Mouse (Mus musculus) CH12.LX (cell line): ENCODE measurements around the gene Cdk5. TPM values are rescaled to one million over a fixed set of nuclear protein-coding genes. Genes with fewer than 3 reads are reported as not detected.

ENCODE experiments used
- DNase-seq: peaks from one replicate; pipeline ENCODE4 v3.0.0-alpha.2; 2013; ENCODE audit errors: extremely low read depth
- H3K27ac ChIP-seq: 2 replicates; pipeline ENCODE4 v1.5.1; 2012; ENCODE audit warnings: low read depth, mild to moderate bottlenecking, control low read depth, moderate library complexity; ENCODE audit not compliant: insufficient read depth
- H3K27me3 ChIP-seq: replicated peaks from 2 replicates; pipeline ENCODE3; 2012; ENCODE audit warnings: inconsistent platforms
- H3K36me3 ChIP-seq, 2 experiments: replicated peaks in 1 of 2; 2 replicates each; pipeline versions ENCODE3 to v1.6.1; 2012; ENCODE audit warnings: inconsistent platforms in 1 of 2, low read length in 1 of 2, mild to moderate bottlenecking in 1 of 2, mixed read lengths in 1 of 2, moderate library complexity in 1 of 2; ENCODE audit not compliant: control insufficient read depth in 1 of 2, insufficient read depth in 1 of 2
- H3K4me1 ChIP-seq, 2 experiments: 2 replicates each; pipeline ENCODE4 v1.6.1; 2012; ENCODE audit warnings: inconsistent platforms in 1 of 2, moderate library complexity in 1 of 2; ENCODE audit not compliant: insufficient read depth in 2 of 2, control insufficient read depth in 1 of 2
- H3K4me2 ChIP-seq: 2 replicates; pipeline ENCODE4 v1.6.1; 2012; ENCODE audit warnings: low read depth, mild to moderate bottlenecking, control low read depth; ENCODE audit not compliant: poor library complexity, insufficient read depth, severe bottlenecking
- H3K4me3 ChIP-seq, 3 experiments: fragments of 150-350 bp in 1 of 3; sonication (generic) in 1 of 3; replicated peaks in 1 of 3; 2 replicates each; pipeline versions ENCODE3 to v1.5.1; 2011 to 2012; ENCODE audit warnings: low read depth in 2 of 3, low read length in 2 of 3, mild to moderate bottlenecking in 2 of 3, moderate library complexity in 2 of 3, control low read depth in 1 of 3, improper control_type of control experiment in 1 of 3, inconsistent platforms in 1 of 3, mixed read lengths in 1 of 3; ENCODE audit not compliant: poor library complexity in 1 of 3
- H3K79me2 ChIP-seq: replicated peaks from 2 replicates; pipeline ENCODE4 v1.6.1; 2012; ENCODE audit warnings: mild to moderate bottlenecking, moderate library complexity; ENCODE audit not compliant: control insufficient read depth, poor library complexity, insufficient read depth, severe bottlenecking; ENCODE audit errors: extremely low read depth
- H3K9ac ChIP-seq: 2 replicates; pipeline ENCODE4 v1.6.1; 2012; ENCODE audit warnings: low read depth, mild to moderate bottlenecking, control low read depth, moderate library complexity; ENCODE audit not compliant: insufficient read depth
- H3K9me3 ChIP-seq: replicated peaks from 2 replicates; pipeline ENCODE3; 2012; ENCODE audit warnings: low read length, inconsistent platforms, mixed read lengths
- BHLHE40 ChIP-seq: IDR thresholded peaks from 2 replicates; pipeline ENCODE4 v1.6.1; 2011; ENCODE audit warnings: mild to moderate bottlenecking, low read depth, low read length, improper control_type of control experiment
- CHD2 ChIP-seq: IDR thresholded peaks from 2 replicates; pipeline ENCODE4 v1.6.1; 2011; ENCODE audit warnings: low read length, improper control_type of control experiment
- CTCF ChIP-seq, 2 experiments: IDR thresholded peaks in 1 of 2; conservative IDR thresholded peaks in 1 of 2; 2 replicates each; pipeline ENCODE4 v1.5.1; 2011 to 2012; ENCODE audit warnings: low read depth in 2 of 2, low read length in 2 of 2, improper control_type of control experiment in 1 of 2, inconsistent platforms in 1 of 2, mild to moderate bottlenecking in 1 of 2, moderate library complexity in 1 of 2
- ELF1 ChIP-seq: IDR thresholded peaks from 2 replicates; pipeline ENCODE4 v1.6.1; 2014; ENCODE audit warnings: low read depth, mild to moderate bottlenecking, inconsistent platforms, low read length, improper control_type of control experiment
- EP300 ChIP-seq: IDR thresholded peaks from 2 replicates; pipeline ENCODE4 v1.6.1; 2011; ENCODE audit warnings: low read length, improper control_type of control experiment
- HCFC1 ChIP-seq: IDR thresholded peaks from 2 replicates; pipeline ENCODE4 v1.6.1; 2012; ENCODE audit warnings: low read depth, mild to moderate bottlenecking, inconsistent platforms, low read length, improper control_type of control experiment
- JUND ChIP-seq: conservative IDR thresholded peaks from 2 replicates; pipeline ENCODE4 v1.6.1; 2011; ENCODE audit warnings: low read depth, low read length, improper control_type of control experiment
- KAT2A ChIP-seq: IDR thresholded peaks from 2 replicates; pipeline ENCODE4 v1.6.1; 2012; ENCODE audit warnings: low read length, improper control_type of control experiment, inconsistent platforms; ENCODE audit not compliant: insufficient replicate concordance
- MEF2A ChIP-seq: IDR thresholded peaks from 2 replicates; pipeline ENCODE4 v1.6.1; 2014; ENCODE audit warnings: low read depth, mild to moderate bottlenecking, inconsistent platforms, low read length, improper control_type of control experiment, borderline replicate concordance
- MXI1 ChIP-seq: IDR thresholded peaks from 2 replicates; pipeline ENCODE4 v1.6.1; 2011; ENCODE audit warnings: mild to moderate bottlenecking, low read depth, low read length, improper control_type of control experiment
- MYC ChIP-seq: IDR thresholded peaks from 2 replicates; pipeline ENCODE4 v1.6.1; 2011; ENCODE audit warnings: low read depth, mild to moderate bottlenecking, improper control_type of control experiment, low read length
- NELFE ChIP-seq: IDR thresholded peaks from 2 replicates; pipeline ENCODE4 v1.6.1; 2011; ENCODE audit warnings: low read depth, low read length, improper control_type of control experiment
- NRF1 ChIP-seq: IDR thresholded peaks from 2 replicates; pipeline ENCODE4 v1.6.1; 2014; ENCODE audit warnings: low read depth, mild to moderate bottlenecking, inconsistent platforms, low read length, improper control_type of control experiment, moderate library complexity
- PAX5 ChIP-seq: IDR thresholded peaks from 2 replicates; pipeline ENCODE4 v1.6.1; 2012; ENCODE audit warnings: low read length, inconsistent platforms, mixed read lengths
- POLR2A ChIP-seq: IDR thresholded peaks from 2 replicates; pipeline ENCODE4 v1.6.1; 2011; ENCODE audit warnings: low read depth, mild to moderate bottlenecking, improper control_type of control experiment, low read length
- TBP ChIP-seq: conservative IDR thresholded peaks from 2 replicates; pipeline ENCODE4 v1.6.1; 2011; ENCODE audit warnings: low read depth, low read length, improper control_type of control experiment
- TCF12 ChIP-seq: IDR thresholded peaks from 2 replicates; pipeline ENCODE4 v1.6.1; 2014; ENCODE audit warnings: low read depth, mild to moderate bottlenecking, inconsistent platforms, low read length, improper control_type of control experiment
- USF2 ChIP-seq: conservative IDR thresholded peaks from 2 replicates; pipeline ENCODE4 v1.6.1; 2011; ENCODE audit warnings: low read depth, low read length, improper control_type of control experiment
- ZKSCAN1 ChIP-seq: IDR thresholded peaks from 2 replicates; pipeline ENCODE4 v1.6.1; 2012; ENCODE audit warnings: low read depth, inconsistent platforms, low read length, improper control_type of control experiment, borderline replicate concordance
- ZNF384 ChIP-seq: IDR thresholded peaks from 2 replicates; pipeline ENCODE4 v1.6.1; 2012; ENCODE audit warnings: low read depth, low read length, improper control_type of control experiment, inconsistent platforms
- dilution Hi-C: fragments of 300-500 bp; cut with MboI; formaldehyde crosslinking; loops from 2 replicates; pipeline ENCODE4 v1.14.3; 2020; ENCODE audit warnings: low sequenced_read_pairs; ENCODE audit not compliant: extremely low pct_unique_long_range_greater_than_20kb, extremely low pct_ligation_motif_present
- in situ Hi-C: fragments of 300-500 bp; cut with MboI; formaldehyde crosslinking; loops from 3 replicates; pipeline ENCODE4 v1.14.3; 2019; ENCODE audit warnings: low sequenced_read_pairs, low pct_ligation_motif_present, low pct_unique_long_range_greater_than_20kb, mixed read lengths
- polyA plus RNA-seq: library from polyadenylated mRNA; unstranded; fragments of >175 nt; gene quantifications from 2 replicates; pipeline ENCODE4 v1.2.1, GENCODE M21; 2012; ENCODE audit warnings: low read depth; ENCODE audit not compliant: insufficient read length
- total RNA-seq, 2 experiments: library from RNA; depleted of rRNA; stranded (reverse); fragments of 300-350 nt in 1 of 2; fragments of >200 nt in 1 of 2; gene quantifications; 2 replicates each; pipeline ENCODE4 v1.2.3; 2012 to 2014

Gene Cdk5
- total and polyA plus RNA-seq, 3 experiments: 7.4 to 26.6 (median 12.1) TPM

- peaks cover 46 to 72% of the 10 kb centered on the region in 2 experiments for H3K36me3 ChIP-seq
- no peak for TF ChIP-seq PAX5
- no peak for TF ChIP-seq KAT2A
These were observed 17.9 kb upstream of the Cdk5 start for GRCm38 (mm10) chr5:24441187-24441586.

GRCm38 (mm10) chr5:24433993-24434392 is 10.7 kb upstream of the Cdk5 start:
- dilution Hi-C loops: no loop called here
- Histone ChIP-seq H3K4me3 (no peak overlapping the region), H3K4me1 (no peaks in the 10 kb centered on the region), H3K27me3 (no peaks in the 10 kb centered on the region), H3K4me2 (no peak overlapping the region)
- no peak for DNase-seq
- TF ChIP-seq ELF1: no peak
- TF ChIP-seq MEF2A: no peak
- TF ChIP-seq MXI1: no peak
- no peak for TF ChIP-seq NELFE
- TF ChIP-seq CTCF (conservative IDR thresholded peaks at IDR 0.05 in 1 of 2, IDR thresholded peaks at IDR 0.05 in 1 of 2; ENCODE audit: low read depth in 2 of 2, low read length in 2 of 2): no peak
- TF ChIP-seq EP300: no peak
- TF ChIP-seq USF2: no peak
- no peak for TF ChIP-seq BHLHE40
- no peak for TF ChIP-seq TCF12
- TF ChIP-seq ZNF384: no peak
- TF ChIP-seq TBP: no peak
- no peak for TF ChIP-seq HCFC1
- TF ChIP-seq CHD2: no peak
- no peak for TF ChIP-seq JUND
- TF ChIP-seq NRF1: no peak
- no peak for TF ChIP-seq MYC
- TF ChIP-seq ZKSCAN1: no peak
- TF ChIP-seq POLR2A: no peak
- TF ChIP-seq, all 38 proteins: peak for 0
- H3K9me3 ChIP-seq: no peaks in the 10 kb centered on the region
- no peak overlapping the region for H3K9ac ChIP-seq
- no peak overlapping the region for H3K27ac ChIP-seq
- H3K79me2 ChIP-seq: no peaks in the 10 kb centered on the region
- in situ Hi-C loops: no loop called here
- peaks cover 72 to 94% of the 10 kb centered on the region in 2 experiments for H3K36me3 ChIP-seq

More at GRCm38 (mm10) chr5:24441187-24441586, 17.9 kb upstream of the Cdk5 start:
- Histone ChIP-seq H3K4me3 (no peak overlapping the region), H3K27ac (no peak overlapping the region), H3K9me3 (no peaks in the 10 kb centered on the region), H3K9ac (no peak overlapping the region), H3K27me3 (no peaks in the 10 kb centered on the region), H3K4me1 (peaks cover 14 to 24% of the 10 kb centered on the region in 2 experiments), H3K4me2 (no peak overlapping the region), H3K79me2 (peaks cover 9% of the 10 kb centered on the region)
- in situ Hi-C loops (no loop called here), dilution Hi-C loops (no loop called here)
- no peak for DNase-seq
